ENCODE assay signal across 20 mouse cellular contexts in genomic region chr3:139662241-139662640, GRCm38 (mm10).
DNase-seq lines count a peak whose midpoint lies in the region; ATAC-seq lines count a peak whose summit lies in the region.
"Had no signal": no experiment of that assay in that cellular context is flagged by ENCODE, and none has a peak within 500 bp of the region (broad histone marks: within the 10 kb centered on the region; RNA-seq: fewer than 3 reads in every experiment).

No protein-coding gene starts in this region.

- DNase-seq in A20 (ENCODE audit: low read depth, low spot score) = peak; percentile 4
- DNase-seq in ovary, postnatal 10 days (ENCODE audit: low spot score) = no peak
- no peak for DNase-seq in ovary, adult 18-20 months (ENCODE audit: low spot score)
- no peak for DNase-seq in kidney, postnatal 14 days
- DNase-seq: adrenal gland, adult 8-10 months; adrenal gland, postnatal 14 days; adrenal gland, postnatal 36 days; cerebellum, adult 11-12 months; cerebellum, adult 2 months; cerebellum, adult 9-10 months; cerebellum, postnatal 10 days; cerebellum, postnatal 25 days; embryo, embryonic 11 days had no signal

- ATAC-seq in common myeloid progenitor, adult 5-6 weeks (replicated peaks; ENCODE audit: low read depth, poor library complexity, severe bottlenecking) = peak; percentile 78
- ATAC-seq in hematopoietic stem cell, adult 5-6 weeks (replicated peaks in 1 of 2; ENCODE audit: insufficient read depth in 1 of 2, low FRiP score in 2 of 2, low TSS enrichment in 1 of 2, low read depth in 1 of 2, poor library complexity in 2 of 2, severe bottlenecking in 2 of 2) = peak; percentile 39 to 59; a peak in 2 of 4 replicates
- ATAC-seq in megakaryocyte progenitor cell, adult 5-6 weeks (replicated peaks; ENCODE audit: poor library complexity) = peak; percentile 85
- ATAC-seq: activated CD4-positive, CD25-positive, alpha-beta regulatory T cell, adult 4 months; forebrain, embryonic 14.5 days; forebrain, embryonic 16.5 days; Patski had no signal
